Mouse (Mus musculus) testis, adult 2 months (tissue): ENCODE results near the gene Cmtm6. TPM values are rescaled to one million over a fixed set of nuclear protein-coding genes. Genes with fewer than 3 reads are reported as not detected.
A peak's percentile ranks its signal among the peaks of the same experiment; 100 is the strongest.

Experiments
- H3K27ac ChIP-seq: fragments of 200-500 bp; 2 replicates; pipeline ENCODE4 v1.5.1; 2012; ENCODE audit warnings: low read depth, low read length; ENCODE audit not compliant: control insufficient read depth, insufficient read depth
- H3K27me3 ChIP-seq: fragments of 200-500 bp; 2 replicates; pipeline ENCODE4 v1.6.1; 2012; ENCODE audit warnings: mild to moderate bottlenecking, low read length, moderate library complexity; ENCODE audit not compliant: control insufficient read depth, insufficient read depth
- H3K36me3 ChIP-seq: fragments of 200-500 bp; 2 replicates; pipeline ENCODE4 v1.6.1; 2012; ENCODE audit warnings: mild to moderate bottlenecking, low read length; ENCODE audit not compliant: control insufficient read depth, insufficient read depth
- H3K4me1 ChIP-seq: fragments of 200-500 bp; 2 replicates; pipeline ENCODE4 v1.6.1; 2012; ENCODE audit warnings: low read length; ENCODE audit not compliant: control insufficient read depth, insufficient read depth
- H3K4me3 ChIP-seq: fragments of 200-500 bp; 2 replicates; pipeline ENCODE4 v1.5.1; 2012; ENCODE audit warnings: low read depth, mild to moderate bottlenecking, low read length, moderate library complexity, mixed read lengths; ENCODE audit not compliant: control insufficient read depth
- CTCF ChIP-seq: fragments of 200-500 bp; IDR thresholded peaks from 2 replicates; pipeline ENCODE4 v1.5.1; 2012; ENCODE audit warnings: low read depth, mild to moderate bottlenecking, inconsistent platforms, low read length, moderate library complexity; ENCODE audit not compliant: control insufficient read depth, insufficient read depth, insufficient replicate concordance
- POLR2A ChIP-seq: fragments of 200-500 bp; IDR thresholded peaks from 2 replicates; pipeline ENCODE4 v1.6.1; 2012; ENCODE audit warnings: low read depth, mild to moderate bottlenecking, inconsistent platforms, low read length, moderate library complexity; ENCODE audit not compliant: control insufficient read depth
- polyA plus RNA-seq: library from polyadenylated mRNA; depleted of rRNA; stranded (reverse); fragments of >200 nt; gene quantifications from 2 replicates; pipeline ENCODE4 v1.2.3, GENCODE M21; 2012

The Cmtm6 gene
- polyA plus RNA-seq, 1 experiment, result 25.9 TPM

DNA sequence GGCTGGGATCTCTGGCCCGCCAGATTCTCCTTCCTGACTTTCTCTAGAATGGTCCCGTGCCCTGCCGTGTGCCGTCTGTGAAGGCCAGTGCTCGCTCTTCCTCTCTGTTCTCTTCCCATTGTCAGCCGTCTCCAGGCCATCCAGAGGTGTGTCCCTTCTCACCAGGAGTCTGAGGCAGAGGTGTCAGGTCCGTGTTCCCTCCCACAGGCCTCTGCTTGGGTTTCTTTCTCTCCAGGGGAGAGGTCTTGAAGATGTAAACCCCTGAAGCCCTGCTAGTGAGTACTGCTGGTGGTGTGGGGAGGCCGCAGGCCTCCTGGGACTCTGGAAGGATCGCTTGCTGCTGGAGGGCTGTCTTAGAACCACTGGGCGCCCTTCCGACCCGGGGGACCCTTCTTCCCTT, 16.6 kb downstream of the Cmtm6 start:
- H3K36me3 ChIP-seq, result no peaks in the 10 kb centered on the region; the same call in 1 of the 2 replicates
- H3K27me3 ChIP-seq, result no peaks in the 10 kb centered on the region
- no peaks in the 10 kb centered on the region for H3K4me1 ChIP-seq
- no peak overlapping the region for H3K4me3 ChIP-seq
- no peak overlapping the region; the same call in 1 of the 2 replicates for H3K27ac ChIP-seq
- no peak for TF ChIP-seq POLR2A
- no peak for TF ChIP-seq CTCF

DNA sequence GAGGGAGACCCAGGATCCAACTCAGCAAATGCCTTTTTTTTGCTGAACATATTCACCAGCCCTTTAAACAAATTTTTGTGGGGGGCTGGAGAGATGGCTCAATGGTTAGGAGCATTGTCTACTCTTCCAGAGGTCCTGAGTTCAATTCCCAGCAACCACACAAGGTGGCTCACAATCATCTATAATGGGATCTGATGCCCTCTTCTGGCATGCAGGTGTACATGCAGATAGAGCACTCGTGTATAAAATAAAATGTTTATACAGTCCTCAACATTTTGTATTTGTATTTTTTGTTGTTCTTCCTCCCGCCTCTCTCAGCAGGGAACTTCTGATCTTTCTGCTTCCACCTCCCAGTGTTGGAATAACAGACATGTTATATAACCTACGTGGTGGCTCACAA, 20.7 kb downstream of the Cmtm6 start:
- H3K36me3 ChIP-seq, result no peaks in the 10 kb centered on the region; the same call in 1 of the 2 replicates

DNA sequence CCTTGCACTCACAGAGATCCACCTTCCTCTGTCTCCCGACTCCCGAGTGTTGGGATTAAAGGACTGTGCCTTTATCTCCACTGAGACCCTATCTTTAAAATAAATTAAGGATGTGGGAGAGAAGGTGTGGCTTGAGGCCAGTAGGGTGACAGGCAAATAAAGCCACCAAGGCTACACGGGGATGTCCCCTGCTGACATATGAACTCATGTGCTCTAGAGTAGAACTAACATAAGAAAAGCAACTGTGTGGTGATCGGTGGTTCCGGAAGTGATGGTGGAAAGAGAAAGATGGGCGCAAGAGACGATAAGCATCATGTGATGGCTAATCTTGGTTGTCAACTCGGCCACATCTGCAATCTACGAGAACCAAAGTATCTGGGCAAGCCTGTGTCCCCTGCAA, 21.4 kb downstream of the Cmtm6 start:
- Histone ChIP-seq H3K4me3 (no peak overlapping the region), H3K27me3 (no peaks in the 10 kb centered on the region), H3K27ac (no peak overlapping the region), H3K4me1 (peaks cover 2% of the 10 kb centered on the region), H3K36me3 (no peaks in the 10 kb centered on the region; the same call in 1 of the 2 replicates)
- no peak for TF ChIP-seq POLR2A

More for the DNA sequence above, 20.7 kb downstream of the Cmtm6 start:
- Histone ChIP-seq H3K4me1 (peaks cover 2% of the 10 kb centered on the region), H3K27ac (no peak overlapping the region), H3K27me3 (no peaks in the 10 kb centered on the region), H3K4me3 (no peak overlapping the region)
- TF ChIP-seq CTCF, result no peak
- no peak for TF ChIP-seq POLR2A

DNA sequence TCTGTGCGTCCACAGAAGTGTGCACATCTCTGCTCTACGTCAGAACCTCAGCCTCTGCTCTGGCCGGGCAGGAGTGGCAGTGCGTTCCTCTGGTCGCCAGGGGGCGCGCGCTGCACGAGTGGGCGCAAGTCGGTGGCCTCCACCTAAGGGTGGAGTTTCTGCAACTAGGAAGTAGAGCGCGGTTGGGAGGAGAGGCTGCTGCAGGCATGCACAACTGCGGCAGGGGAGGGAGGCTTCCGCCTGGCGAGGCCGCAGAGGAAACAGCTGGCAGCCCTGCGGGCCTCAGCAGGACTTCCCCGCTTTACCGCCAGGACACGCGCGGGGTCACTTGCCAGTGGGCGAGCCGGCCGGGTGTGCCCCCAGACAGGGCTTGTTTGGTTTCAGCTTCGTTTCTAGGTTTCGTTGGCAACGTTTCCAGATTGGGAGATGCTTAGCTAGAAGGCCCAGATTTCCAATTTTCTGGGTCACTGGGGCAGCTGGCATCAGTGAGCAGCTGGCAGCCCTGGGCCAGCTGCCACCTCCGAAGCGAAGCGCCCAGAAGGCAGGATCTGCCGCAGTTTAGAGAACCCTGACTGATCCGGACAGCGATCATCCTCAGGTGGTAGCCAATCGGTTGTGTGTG, 22.1 kb downstream of the Cmtm6 start:
- H3K4me1 ChIP-seq, result peaks cover 2% of the 10 kb centered on the region
- TF ChIP-seq CTCF (peak; percentile 99), POLR2A (0 out of 2 replicates have a peak, but pooled peaks have one; percentile 23)
- H3K27ac ChIP-seq, result no peak overlapping the region
- no peaks in the 10 kb centered on the region for H3K36me3 ChIP-seq
- H3K27me3 ChIP-seq, result no peaks in the 10 kb centered on the region
- H3K4me3 ChIP-seq, result peak overlapping the region; percentile 76

DNA sequence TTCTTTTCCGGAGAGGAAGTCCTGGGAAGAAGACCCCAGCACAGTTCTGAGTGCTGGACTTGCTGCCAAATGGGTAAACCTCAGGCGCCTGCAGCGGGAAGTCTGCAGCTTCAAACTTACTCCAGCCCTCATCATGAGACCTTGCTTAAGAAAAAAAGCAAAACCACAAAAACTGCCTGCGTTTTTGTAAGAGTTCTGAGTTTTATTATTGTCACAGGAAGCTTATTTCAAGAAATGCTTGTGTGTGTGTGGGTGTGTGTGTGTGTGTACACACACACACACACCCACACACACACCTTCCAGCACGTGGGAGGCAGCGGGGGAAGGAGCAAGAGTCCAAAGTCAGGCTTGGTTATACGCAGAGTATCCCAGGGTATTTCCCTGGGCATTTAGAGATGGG, 27.4 kb downstream of the Cmtm6 start:
- Histone ChIP-seq H3K27ac (no peak overlapping the region), H3K36me3 (no peaks in the 10 kb centered on the region), H3K4me3 (no peak overlapping the region), H3K27me3 (no peaks in the 10 kb centered on the region), H3K4me1 (no peaks in the 10 kb centered on the region)
- no peak for TF ChIP-seq POLR2A
- TF ChIP-seq CTCF, result no peak

DNA sequence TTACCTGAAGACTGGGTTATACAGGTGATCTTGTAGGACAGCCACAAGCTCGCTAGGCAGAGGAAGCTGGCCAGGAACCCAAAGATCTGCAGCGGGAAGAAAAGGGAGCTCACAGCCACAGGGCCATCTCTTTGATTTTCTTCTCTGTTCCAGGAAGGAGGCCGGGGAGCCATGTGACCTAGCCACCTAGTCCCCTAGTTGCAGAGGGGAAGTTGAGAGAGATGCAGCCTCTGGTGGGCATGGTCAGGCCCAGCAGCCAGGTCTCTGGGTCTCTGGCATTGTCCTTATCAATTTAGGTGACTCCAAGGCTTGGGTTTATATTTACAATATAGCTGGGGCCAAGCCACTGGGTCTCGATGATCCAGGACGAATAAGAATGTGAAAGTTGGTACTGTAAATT, 27.9 kb downstream of the Cmtm6 start:
- no peaks in the 10 kb centered on the region for H3K4me1 ChIP-seq
- H3K36me3 ChIP-seq, result no peaks in the 10 kb centered on the region
- H3K27me3 ChIP-seq, result no peaks in the 10 kb centered on the region
- TF ChIP-seq POLR2A (no peak), CTCF (no peak)
- no peak overlapping the region for H3K4me3 ChIP-seq
- no peak overlapping the region for H3K27ac ChIP-seq

DNA sequence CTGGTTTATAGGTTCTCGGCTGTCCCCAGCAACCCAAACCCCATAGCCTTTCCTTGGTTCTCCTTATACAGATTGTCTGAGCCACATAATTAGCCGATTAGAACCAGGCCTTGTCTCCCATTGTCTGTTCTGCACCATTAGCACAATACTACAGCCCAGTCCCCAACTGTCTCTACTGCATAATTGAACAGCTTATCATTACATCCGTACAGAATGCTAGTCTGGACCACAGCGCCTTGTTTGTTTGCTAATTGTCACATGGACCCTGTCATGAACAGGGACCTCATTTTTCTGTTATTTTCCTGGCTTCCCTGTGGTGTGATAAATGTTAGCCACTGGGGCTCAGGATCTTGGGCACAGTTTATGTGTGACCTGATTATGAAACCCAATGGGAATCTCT, 29.0 kb downstream of the Cmtm6 start:
- Histone ChIP-seq H3K36me3 (no peaks in the 10 kb centered on the region), H3K4me3 (no peak overlapping the region)

DNA sequence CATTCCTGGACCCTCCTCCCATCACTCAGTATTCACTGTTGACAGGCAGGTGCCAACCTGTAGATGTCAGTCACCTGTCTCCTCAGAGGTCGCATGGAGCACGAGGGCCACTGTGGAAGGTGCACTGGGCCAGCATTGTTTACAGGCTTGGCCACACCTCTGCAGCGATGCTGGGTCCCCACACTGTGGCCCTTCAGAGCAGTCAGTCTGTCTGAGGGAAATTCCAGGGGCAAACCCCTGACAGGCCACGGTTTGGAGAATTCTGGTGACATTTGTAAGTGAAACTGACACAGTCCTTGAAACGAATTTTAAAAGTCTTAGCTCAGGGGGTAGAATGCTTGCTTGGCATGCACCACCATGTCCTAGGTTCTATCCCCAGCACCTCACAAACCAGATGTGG, 29.4 kb downstream of the Cmtm6 start:
- Histone ChIP-seq H3K4me3 (no peak overlapping the region), H3K36me3 (no peaks in the 10 kb centered on the region), H3K27me3 (no peaks in the 10 kb centered on the region), H3K27ac (no peak overlapping the region), H3K4me1 (no peaks in the 10 kb centered on the region; the same call in 1 of the 2 replicates)
- TF ChIP-seq CTCF (no peak), POLR2A (no peak)

More for the DNA sequence above, 29.0 kb downstream of the Cmtm6 start:
- Histone ChIP-seq H3K4me1 (no peaks in the 10 kb centered on the region; the same call in 1 of the 2 replicates), H3K27ac (no peak overlapping the region), H3K27me3 (no peaks in the 10 kb centered on the region)
- TF ChIP-seq CTCF, result no peak
